Mouse (Mus musculus) kidney, postnatal 25 days (tissue): ENCODE measurements at regions not wholly inside any gene's neighbourhood (a gene's known extent, or its start where the extent isn't known, plus 50 kb on each side); places are given as distances from the start of the nearest gene placed in this dataset.
"Not testable (repeated sequence)": the region's sequence is repeated elsewhere in the genome, so short reads cannot be mapped to it uniquely, and the experiment has no call there.

ENCODE experiments used
- DNase-seq, 2 experiments: peaks; one replicate each; pipeline ENCODE4 v3.0.0; 2021; ENCODE audit warnings: mixed read lengths in 2 of 2

DNA sequence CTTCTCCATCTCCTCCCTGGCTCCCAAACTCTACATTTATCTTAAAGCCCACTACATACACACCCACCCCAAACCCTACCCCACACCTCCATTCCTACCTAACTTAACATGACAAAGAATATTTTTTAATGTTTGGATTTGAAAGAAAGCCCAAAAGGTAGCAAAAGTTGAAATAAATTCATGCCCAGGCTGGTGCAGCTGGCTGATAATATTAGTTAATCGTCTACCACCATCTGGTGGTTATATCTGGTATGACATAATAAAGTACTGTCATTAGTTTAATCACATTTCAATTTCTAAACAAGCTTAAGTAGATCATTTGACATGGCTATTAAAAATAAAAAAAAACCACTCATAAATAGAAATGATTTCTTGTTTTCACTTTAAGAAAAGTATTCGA is 389.8 kb upstream of the Klhl1 start:
- no peak for DNase-seq

DNA sequence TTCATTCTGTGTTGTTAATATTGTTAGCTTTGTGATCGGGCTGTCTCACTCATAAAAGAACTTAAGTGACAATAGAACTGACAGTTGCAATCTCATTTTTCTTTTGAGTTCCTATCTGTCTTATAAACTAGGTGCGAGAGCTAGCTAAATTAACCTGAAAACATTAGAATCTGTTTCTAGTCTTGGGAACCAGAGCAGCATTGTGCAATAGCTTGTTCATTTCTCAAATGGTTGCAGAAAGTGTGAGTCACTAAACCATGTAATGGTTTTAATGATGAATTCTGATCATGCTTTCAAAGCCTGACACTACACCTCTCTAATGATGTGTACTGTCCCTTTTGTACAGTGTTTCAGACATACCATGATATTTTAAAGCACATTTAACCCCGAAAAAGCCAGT is 360.8 kb upstream of the Klhl1 start:
- no peak for DNase-seq

DNA sequence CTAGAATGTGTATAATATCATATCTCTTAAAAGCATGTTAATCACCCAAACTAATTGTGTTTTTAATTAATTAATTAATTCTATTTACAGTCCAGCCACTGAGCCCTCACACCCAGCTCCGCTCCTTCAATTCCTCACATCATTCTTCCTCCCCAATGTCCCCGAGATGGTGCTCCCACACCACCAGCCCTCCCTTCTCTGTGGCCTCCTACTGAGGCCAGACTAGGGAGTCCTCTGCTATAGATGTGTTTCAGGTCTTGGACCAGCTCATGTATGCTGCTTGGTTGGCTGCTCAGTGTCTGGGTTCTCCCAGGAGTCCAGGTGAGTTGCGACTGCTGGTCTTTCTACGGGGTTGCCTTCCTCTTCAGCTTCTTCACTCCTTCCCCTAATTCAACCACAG is 353.1 kb upstream of the Klhl1 start:
- no peak for DNase-seq

- no peak for DNase-seq
Observed at GRCm38 (mm10) chr14:96838910-96839309, 320.0 kb upstream of the Klhl1 start.

DNA sequence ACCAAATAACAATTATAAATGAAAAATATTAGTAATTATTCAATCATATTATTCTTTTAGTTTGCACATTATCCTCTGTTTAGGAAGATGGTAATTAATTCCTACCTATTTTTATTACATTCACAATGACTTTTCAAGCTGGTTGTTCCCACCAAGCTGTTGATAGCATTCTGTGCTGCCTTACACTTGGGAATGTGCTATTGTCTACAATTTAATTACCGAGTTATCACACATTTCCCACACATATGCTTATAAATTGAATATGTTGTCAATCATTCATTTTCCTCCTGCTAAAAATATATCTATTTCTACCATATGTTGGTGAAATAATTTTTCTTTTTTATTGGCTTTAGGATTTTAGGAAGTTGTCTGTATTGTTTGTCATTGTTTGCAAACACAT is 306.2 kb upstream of the Klhl1 start:
- no peak for DNase-seq

GRCm38 (mm10) chr14:96815665-96816064 is 296.8 kb upstream of the Klhl1 start:
- no peak for DNase-seq

DNA sequence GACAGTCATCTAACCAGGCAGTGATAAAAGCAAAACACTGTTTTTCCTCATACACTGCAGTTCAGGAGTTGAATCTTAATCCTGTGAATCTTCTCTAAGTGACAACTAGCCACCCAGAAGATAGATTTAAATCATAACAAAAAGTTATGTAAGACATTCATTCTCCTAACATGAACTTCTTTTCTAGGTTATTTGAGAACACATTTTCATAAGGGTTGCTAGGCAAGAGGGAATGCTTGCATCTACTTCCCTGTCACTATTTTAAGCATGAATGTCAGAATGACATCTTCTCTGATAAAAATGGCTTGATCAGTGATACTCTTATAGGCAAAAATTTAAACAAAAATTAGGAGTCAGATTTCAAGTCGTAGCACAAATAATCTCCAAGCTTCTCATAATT is 286.4 kb upstream of the Klhl1 start:
- DNase-seq = no peak

DNA sequence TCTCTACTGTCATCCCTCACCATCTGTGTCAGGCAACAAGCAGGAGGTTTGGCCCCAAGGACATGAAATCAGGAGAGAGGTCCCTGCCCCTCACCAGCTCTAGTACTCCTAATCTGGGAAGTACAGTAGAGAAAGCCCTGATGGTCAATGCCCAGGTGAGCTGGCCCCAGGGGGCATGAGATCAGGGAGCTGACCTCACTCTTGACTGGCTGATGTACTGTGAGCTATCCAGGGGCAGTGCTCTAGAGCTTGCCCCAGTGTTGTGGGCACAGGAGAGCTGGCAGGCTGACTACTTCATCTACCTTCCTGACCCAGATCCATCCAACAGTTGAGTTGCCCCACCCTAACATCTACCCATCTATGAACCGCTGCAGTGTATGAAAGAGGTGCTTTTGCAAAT is 275.9 kb upstream of the Klhl1 start:
- no peak for DNase-seq

DNA sequence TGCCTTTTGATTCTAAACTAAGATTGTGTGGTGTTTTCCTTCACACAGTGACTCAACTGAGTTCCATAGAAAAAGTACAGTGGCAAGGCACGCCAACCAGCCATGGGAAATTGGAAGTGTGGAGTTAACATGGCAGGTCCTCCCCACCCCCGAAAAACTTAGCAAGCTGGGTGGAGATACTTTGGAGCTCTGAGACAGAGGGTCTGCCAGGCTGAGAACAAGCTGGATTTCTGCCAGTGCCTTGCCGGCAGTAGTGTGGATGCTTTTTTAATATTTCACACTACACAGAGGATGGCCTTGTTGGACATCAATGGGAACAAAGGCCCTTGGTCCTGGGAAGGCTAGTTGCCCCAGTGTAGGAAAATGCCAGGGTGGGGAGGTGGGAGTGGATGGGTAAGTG is 269.0 kb upstream of the Klhl1 start:
- DNase-seq = peak in 1 of 2 experiments; percentile 21

DNA sequence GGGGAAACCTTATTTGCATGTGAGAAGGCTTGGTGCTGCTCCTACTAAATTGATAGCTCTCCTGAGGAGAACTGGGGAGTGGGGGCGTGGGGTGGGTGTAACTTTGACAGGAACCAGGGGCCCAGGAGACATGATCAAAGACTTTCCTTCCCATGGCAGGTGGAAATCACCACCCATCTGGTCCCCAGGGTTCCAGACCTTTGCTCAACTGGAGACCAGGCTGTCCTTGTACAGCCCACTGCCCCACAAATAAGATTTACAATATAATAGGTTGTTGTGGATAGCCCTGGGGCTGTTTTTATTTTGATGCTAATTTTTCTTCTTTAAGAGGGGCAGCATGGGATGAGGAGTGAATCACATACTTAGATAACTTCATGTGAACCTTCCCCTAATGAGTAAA is 268.4 kb upstream of the Klhl1 start:
- no peak for DNase-seq

DNA sequence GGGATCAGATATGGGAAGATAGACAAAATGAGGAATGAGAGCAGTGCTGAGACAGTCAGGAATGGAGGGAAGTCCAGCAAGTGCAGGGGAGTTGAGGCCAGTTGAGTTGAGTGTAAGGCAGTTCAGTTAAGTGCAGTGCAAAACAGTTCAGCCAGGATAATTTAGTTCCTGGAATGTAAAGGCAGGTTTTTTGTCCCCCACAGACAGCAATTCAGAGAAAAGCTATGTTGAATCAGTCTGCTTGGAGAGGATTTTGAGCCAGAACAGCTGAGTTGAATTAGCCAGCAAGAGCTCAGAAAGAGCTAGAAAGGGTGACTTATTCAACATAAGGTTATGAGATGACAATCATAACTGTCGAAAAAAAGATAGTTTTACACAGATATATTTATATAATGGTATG is 256.9 kb upstream of the Klhl1 start:
- DNase-seq = no peak

DNA sequence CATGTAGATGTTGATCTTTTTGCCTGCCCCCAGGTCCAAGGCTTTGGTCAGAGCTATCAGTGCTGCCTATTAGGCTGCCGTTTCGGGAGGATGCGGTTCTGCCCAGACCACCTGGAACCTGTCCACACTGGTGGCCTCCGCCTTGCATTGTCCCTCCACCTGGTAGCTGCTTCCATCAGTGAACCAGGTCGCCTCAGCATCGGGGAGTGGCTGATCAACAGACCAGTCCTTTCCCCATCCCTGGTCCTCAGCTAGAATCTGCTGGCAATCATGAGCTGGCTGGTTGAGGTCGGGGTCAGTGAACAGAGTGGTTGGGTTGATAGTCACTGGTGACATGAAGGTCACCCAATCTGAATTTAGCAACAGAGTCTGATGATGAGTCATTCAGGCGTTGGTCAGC is 241.7 kb upstream of the Klhl1 start:
- peak in 1 of 2 experiments; percentile 22 for DNase-seq

DNA sequence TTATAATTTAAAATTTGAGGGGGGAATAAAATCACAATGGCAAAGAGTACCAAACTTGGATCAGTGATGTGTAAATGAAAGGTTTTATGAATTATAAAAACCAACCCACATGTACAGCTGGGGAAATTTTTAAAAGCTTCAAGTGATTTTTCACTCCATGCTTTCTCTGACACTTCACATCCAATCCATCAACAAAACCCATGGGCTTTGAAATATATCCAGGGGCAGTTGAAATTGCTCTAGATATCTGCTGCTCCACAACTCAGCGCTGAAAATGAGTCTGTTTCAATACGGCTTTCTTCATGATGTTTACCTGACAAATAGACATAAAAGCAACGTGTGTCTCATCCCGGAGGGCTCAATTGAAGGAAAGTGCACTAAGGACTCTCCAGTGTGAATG is 214.3 kb upstream of the Klhl1 start:
- no peak for DNase-seq

DNA sequence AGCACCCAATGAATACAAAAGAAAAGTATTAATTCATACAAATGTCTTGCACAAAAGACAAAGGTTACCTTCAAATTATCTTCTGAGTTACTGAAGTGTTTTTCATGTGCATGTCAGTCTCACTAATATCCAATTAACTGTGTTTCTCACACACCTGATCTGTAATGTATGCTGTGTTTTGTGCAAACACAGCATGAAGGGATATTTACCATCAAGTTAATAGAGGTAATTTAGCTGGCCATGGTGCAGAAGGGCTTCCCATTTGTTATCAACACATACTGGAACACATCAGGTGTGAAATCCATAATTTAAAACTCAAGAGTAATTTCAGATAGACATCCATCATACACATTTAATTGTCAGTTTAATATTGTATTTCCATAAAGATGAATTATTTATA is 178.2 kb upstream of the Klhl1 start:
- no peak for DNase-seq

DNA sequence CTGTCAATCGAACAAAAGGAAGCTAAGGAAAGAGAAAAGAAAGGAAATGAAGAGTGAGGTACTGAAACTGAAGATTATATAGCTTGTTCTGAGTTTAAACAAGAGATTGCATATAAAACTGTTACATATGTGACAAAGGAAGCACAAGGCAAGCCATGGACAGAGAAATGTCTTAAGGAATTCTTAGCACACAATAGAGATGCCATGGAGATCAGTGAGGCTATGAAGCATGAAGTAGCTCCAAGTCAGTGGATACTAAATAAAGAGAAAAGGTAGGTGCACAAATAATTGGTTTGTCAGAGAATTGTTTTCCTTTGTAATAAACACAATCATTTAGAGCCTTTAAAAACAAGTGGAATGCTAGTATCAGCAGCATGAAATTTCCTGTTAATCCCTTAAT is 172.0 kb upstream of the Klhl1 start:
- no peak for DNase-seq

- no peak for DNase-seq
Observed at GRCm38 (mm10) chr14:96683943-96684342, 165.0 kb upstream of the Klhl1 start.

GRCm38 (mm10) chr14:96681740-96682139 is 162.8 kb upstream of the Klhl1 start:
- no peak for DNase-seq

DNA sequence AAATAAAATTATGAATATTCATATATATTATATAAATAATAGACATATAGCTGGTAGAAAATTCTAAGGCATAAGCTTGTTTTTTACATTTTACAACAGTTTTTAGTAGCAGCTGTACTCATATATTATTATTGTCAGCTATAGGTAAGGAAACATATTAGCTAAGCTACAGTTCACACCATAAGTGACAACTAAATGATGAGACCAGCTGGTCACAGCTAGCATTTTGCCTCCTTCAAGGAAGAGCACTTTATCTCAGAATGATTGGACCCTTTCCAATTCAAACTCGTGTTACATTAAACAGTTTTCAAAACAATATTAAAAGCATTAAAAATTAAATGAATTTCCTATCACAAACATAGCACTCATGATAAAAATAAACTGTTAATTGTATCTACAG is 157.3 kb upstream of the Klhl1 start:
- no peak for DNase-seq

- no peak for DNase-seq
Observed at GRCm38 (mm10) chr14:96668635-96669034, 149.7 kb upstream of the Klhl1 start.

- no peak for DNase-seq
Observed at GRCm38 (mm10) chr14:96656500-96656899, 137.6 kb upstream of the Klhl1 start.

DNA sequence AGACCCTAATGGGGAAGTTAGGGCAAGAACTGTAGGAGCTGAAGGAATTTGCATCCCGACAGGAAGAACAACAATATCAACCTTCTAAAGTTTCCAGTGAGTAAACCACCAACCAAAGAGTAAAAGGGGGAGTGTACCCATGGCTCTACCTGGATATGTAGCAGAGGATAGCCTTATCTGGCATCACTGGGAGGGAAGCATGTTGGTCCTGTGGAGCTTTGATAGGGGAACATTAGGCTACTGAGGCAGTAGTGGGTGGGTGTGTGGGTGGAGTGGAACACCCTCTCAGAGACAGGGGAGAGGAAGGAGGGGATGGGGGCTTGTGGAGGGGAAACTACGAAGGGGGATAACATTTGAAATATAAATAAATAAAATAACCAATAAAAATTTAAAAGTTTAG is 111.4 kb upstream of the Klhl1 start:
- DNase-seq = no peak

DNA sequence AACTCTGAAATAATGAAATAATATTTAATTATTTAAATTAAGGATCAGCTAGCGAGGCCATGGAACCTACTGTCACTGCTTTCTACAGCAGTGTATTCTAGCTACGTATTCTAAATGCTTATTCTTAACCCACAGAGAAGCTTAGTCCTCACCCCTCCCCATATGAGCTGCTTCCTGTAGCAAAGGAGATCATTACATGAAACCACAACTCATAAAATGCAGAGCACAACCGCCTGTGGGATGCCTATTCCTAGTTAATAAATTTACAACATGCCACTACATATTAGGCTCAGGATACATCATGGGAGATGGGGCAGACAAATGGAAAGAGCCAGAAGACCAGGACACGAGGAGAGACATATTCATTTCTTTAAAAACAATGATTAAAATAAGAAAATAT is 87.8 kb upstream of the Klhl1 start:
- DNase-seq = no peak

DNA sequence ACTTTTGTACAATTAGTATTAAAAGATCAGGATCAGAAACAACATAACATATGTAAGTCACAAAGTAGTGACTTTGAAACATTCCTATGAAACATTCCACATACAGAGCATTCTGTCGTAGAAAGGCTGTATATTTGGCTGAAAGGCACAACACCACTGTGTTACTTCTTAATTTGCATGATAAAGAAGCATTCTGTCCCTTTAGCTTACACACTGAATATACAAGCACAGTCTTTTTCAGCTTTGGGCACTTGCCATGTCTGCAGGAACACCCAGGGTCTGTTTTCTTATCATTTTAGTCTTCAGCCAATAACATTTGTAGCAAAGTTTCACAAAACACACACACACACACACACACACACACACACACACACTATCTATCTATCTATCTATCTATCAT is 82.2 kb upstream of the Klhl1 start:
- not testable (repeated sequence) for DNase-seq

DNA sequence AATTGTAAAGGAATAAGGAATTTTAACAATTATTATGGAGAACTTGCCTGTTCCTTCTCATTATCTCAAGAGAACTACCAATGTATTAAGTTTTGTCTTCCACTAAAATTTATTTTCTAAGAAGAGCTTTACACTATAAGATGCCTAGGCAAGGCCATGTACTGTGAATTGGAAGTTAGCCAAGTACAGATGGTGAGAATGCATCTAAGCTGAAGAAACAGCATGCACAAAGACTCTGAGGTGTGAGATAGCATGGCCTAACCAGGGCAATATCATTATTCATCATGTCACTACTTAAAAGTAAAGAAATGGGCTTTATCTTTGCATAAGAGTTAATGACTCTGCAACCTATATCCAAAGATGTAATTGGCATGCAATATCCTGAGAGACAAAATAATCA is 73.1 kb upstream of the Klhl1 start:
- no peak for DNase-seq
